Mouse (Mus musculus) limb, embryonic 10.5 days (tissue): ENCODE results near the gene Gabrq. TPM values are rescaled to one million over a fixed set of nuclear protein-coding genes. Genes with fewer than 3 reads are reported as not detected.

Source experiments
- DNase-seq: peaks from one replicate; pipeline ENCODE4 v3.0.0-alpha.2; 2017; ENCODE audit warnings: low spot score
- H3K27ac ChIP-seq: fragments of 300-500 bp; sonication (generic); 2 replicates; pipeline ENCODE4 v1.5.1; 2016; ENCODE audit warnings: mild to moderate bottlenecking
- H3K27me3 ChIP-seq: fragments of 300-500 bp; sonication (generic); 2 replicates; pipeline ENCODE4 v1.6.1; 2016; ENCODE audit warnings: low read depth, mild to moderate bottlenecking; ENCODE audit not compliant: poor library complexity, severe bottlenecking
- H3K36me3 ChIP-seq: fragments of 300-500 bp; sonication (generic); 2 replicates; pipeline ENCODE4 v1.6.1; 2016; ENCODE audit warnings: mild to moderate bottlenecking, moderate library complexity
- H3K4me1 ChIP-seq: fragments of 300-500 bp; sonication (generic); 2 replicates; pipeline ENCODE4 v1.6.1; 2016
- H3K4me3 ChIP-seq: fragments of 300-500 bp; sonication (generic); 2 replicates; pipeline ENCODE4 v1.5.1; 2016; ENCODE audit warnings: mild to moderate bottlenecking, moderate library complexity
- H3K9me3 ChIP-seq: fragments of 300-500 bp; sonication (generic); replicated peaks from 2 replicates; pipeline ENCODE4 v1.6.1; 2016; ENCODE audit warnings: mild to moderate bottlenecking
- WGBS: fragments of 180-500 bp; shearing (Covaris S2); methylation state at CpG from one replicate; pipeline ENCODE4 v1.1.7; 2016; 5-methylcytosine and 5-hydroxymethylcytosine counted together
- polyA plus RNA-seq: library from polyadenylated mRNA; unstranded; fragments of >200 nt; fragmentation: Nextera tagmentation; extraction: Ambion mirVana; gene quantifications from 2 replicates; pipeline ENCODE4 v1.2.1, GENCODE M21; 2016

Gene Gabrq
- 0.04 and 0.08 TPM in 2 replicates for polyA plus RNA-seq

- WGBS, result 13% methylated on average over 43 of the region's 43 CpGs
Observed at GRCm38 (mm10) chrX:72824776-72825588, at the start of gene Gabrq. Gene Gabrq, plus strand, starts transcription at chrX:72825178.

DNA sequence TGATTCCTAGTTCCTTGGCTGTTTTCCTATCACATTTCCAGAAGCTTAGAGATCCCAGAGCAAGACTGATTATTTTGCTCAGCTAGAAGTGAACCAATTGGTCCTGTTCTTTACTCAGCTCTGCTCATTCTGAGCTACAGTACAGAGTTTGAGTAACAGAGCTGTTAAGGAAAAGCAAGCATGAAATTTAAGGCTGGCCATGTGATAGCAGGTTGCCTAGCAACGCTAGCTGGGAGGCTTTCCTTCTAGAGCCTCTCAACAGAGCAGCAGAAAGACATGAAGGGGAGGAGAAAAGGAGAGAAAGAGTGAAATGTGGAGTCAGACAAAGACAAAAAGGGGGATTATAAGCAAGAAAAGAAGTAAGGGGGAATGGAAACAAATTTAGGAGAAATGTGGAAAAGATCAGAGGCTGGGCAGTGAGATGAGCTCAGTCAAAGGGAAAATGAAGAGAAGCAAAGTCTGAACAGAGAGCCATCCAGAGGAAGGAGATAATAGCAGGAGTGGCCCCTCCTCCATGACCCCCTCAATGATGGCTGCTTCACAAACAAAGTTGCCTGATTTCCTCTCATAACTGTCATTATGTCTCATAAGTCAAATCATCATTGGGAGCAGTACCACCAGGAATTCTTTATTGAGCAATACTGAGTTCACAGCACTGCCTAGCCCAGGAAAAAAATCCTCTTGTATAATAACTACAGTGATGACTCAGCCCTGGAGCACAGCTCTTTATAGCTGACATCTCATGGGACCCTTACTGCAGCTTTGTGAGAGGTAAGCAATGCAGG, 36.0 kb upstream of the Gabrq start:
- Histone ChIP-seq H3K4me1 (no peaks in the 10 kb centered on the region), H3K27ac (no peak overlapping the region), H3K27me3 (0 out of 2 replicates have a peak, but pooled peaks cover 4% of the 10 kb centered on the region), H3K4me3 (no peak overlapping the region), H3K9me3 (no peaks in the 10 kb centered on the region), H3K36me3 (no peaks in the 10 kb centered on the region)
- DNase-seq, result no peak
- WGBS, result 30% methylated on average over 1 of the region's 1 CpGs

More at GRCm38 (mm10) chrX:72824776-72825588, at the start of gene Gabrq:
- Histone ChIP-seq H3K4me3 (peak within 1 kb of the TSS; percentile 47), H3K27me3 (peaks cover 61% of the 10 kb centered on the region), H3K9me3 (no peaks in the 10 kb centered on the region), H3K36me3 (no peaks in the 10 kb centered on the region), H3K4me1 (0 out of 2 replicates have a peak, but pooled peaks cover 3% of the 10 kb centered on the region), H3K27ac (no peak within 1 kb of the TSS)
- DNase-seq, result peak; percentile 39

GRCm38 (mm10) chrX:72789558-72789871, 35.5 kb upstream of the Gabrq start:
- H3K27ac ChIP-seq, result no peak overlapping the region
- 0 out of 2 replicates have a peak, but pooled peaks cover 4% of the 10 kb centered on the region for H3K27me3 ChIP-seq
- no peaks in the 10 kb centered on the region for H3K4me1 ChIP-seq
- no peak for DNase-seq
- no peak overlapping the region for H3K4me3 ChIP-seq
- H3K36me3 ChIP-seq, result no peaks in the 10 kb centered on the region
- H3K9me3 ChIP-seq, result no peaks in the 10 kb centered on the region

GRCm38 (mm10) chrX:72819594-72819993, 5.4 kb upstream of the Gabrq start:
- Histone ChIP-seq H3K27me3 (peaks cover 14% of the 10 kb centered on the region), H3K36me3 (no peaks in the 10 kb centered on the region), H3K9me3 (no peaks in the 10 kb centered on the region), H3K4me3 (no peak overlapping the region), H3K27ac (no peak overlapping the region), H3K4me1 (no peaks in the 10 kb centered on the region)
- peak; percentile 79 for DNase-seq
- WGBS, result 4% methylated on average over 5 of the region's 5 CpGs

GRCm38 (mm10) chrX:72823310-72823709, 1.7 kb upstream of the Gabrq start:
- Histone ChIP-seq H3K4me3 (no peak overlapping the region), H3K36me3 (no peaks in the 10 kb centered on the region), H3K27ac (no peak overlapping the region), H3K27me3 (peaks cover 49% of the 10 kb centered on the region), H3K9me3 (no peaks in the 10 kb centered on the region), H3K4me1 (0 out of 2 replicates have a peak, but pooled peaks cover 3% of the 10 kb centered on the region)
- WGBS, result 81% methylated on average over 2 of the region's 2 CpGs
- DNase-seq, result no peak

- DNase-seq, result no peak
- 0 out of 2 replicates have a peak, but pooled peaks cover 3% of the 10 kb centered on the region for H3K4me1 ChIP-seq
- H3K9me3 ChIP-seq, result no peaks in the 10 kb centered on the region
- H3K4me3 ChIP-seq, result peak overlapping the region; percentile 47
- H3K27ac ChIP-seq, result no peak overlapping the region
- H3K36me3 ChIP-seq, result no peaks in the 10 kb centered on the region
- 46% methylated on average over 7 of the region's 7 CpGs for WGBS
- H3K27me3 ChIP-seq, result peaks cover 61% of the 10 kb centered on the region
Observed at GRCm38 (mm10) chrX:72825589-72825905, 569 bp downstream of the Gabrq start.

Other genes starting within 250 kb of the Gabrq start
- gene Gabra3, start 168.3 kb upstream of the Gabrq start, polyA plus RNA-seq, result 0.92 and 1.1 TPM in 2 replicates
- gene Cetn2, start 93.2 kb downstream of the Gabrq start, polyA plus RNA-seq, result 74.9 and 80.1 TPM in 2 replicates
- 29.2 and 32.1 TPM in 2 replicates for gene Nsdhl, start 93.4 kb downstream of the Gabrq start, polyA plus RNA-seq
- gene Zfp185, start 162.2 kb downstream of the Gabrq start, polyA plus RNA-seq, result 2.5 and 3.9 TPM in 2 replicates
- not detected in 2 replicates for gene Pnma5, start 211.9 kb downstream of the Gabrq start, polyA plus RNA-seq
- 0.10 and 0.11 TPM in 2 replicates for gene Pnma3, start 239.6 kb downstream of the Gabrq start, polyA plus RNA-seq